Mouse (Mus musculus) MEL (cell line): ENCODE data around the gene Sf3b6. TPM values are rescaled to one million over a fixed set of nuclear protein-coding genes. Genes with fewer than 3 reads are reported as not detected.

Experiments
- DNase-seq: peaks from one replicate; pipeline ENCODE4 v3.0.0; 2011; ENCODE audit warnings: low read depth, low spot score
- H3K27ac ChIP-seq: 2 replicates; pipeline ENCODE4 v1.5.1; 2012; ENCODE audit warnings: low read depth, mild to moderate bottlenecking, control low read depth, low read length, moderate library complexity; ENCODE audit not compliant: control insufficient read depth
- H3K27me3 ChIP-seq, 2 experiments: fragments of 150-350 bp in 1 of 2; sonication (generic) in 1 of 2; 2 replicates each; pipeline ENCODE4 v1.6.1; 2012; ENCODE audit warnings: low read length in 2 of 2, mild to moderate bottlenecking in 2 of 2, improper control_type of control experiment in 1 of 2, moderate library complexity in 1 of 2; ENCODE audit not compliant: insufficient read depth in 2 of 2, control insufficient read depth in 1 of 2
- H3K36me3 ChIP-seq, 2 experiments: 2 replicates each; pipeline ENCODE4 v1.6.1; 2012 to 2014; ENCODE audit warnings: low read length in 2 of 2, improper control_type of control experiment in 1 of 2, inconsistent platforms in 1 of 2, mild to moderate bottlenecking in 1 of 2; ENCODE audit not compliant: insufficient read depth in 2 of 2, control insufficient read depth in 1 of 2
- H3K4me1 ChIP-seq, 2 experiments: fragments of 150-350 bp in 1 of 2; sonication (generic) in 1 of 2; 2 replicates each; pipeline ENCODE4 v1.6.1; 2012; ENCODE audit warnings: low read length in 2 of 2, improper control_type of control experiment in 1 of 2, mild to moderate bottlenecking in 1 of 2; ENCODE audit not compliant: insufficient read depth in 2 of 2, control insufficient read depth in 1 of 2
- H3K4me3 ChIP-seq, 2 experiments: fragments of 150-350 bp in 1 of 2; sonication (generic) in 1 of 2; 2 replicates each; pipeline ENCODE4 v1.5.1; 2012; ENCODE audit warnings: low read depth in 2 of 2, low read length in 2 of 2, mild to moderate bottlenecking in 2 of 2, moderate library complexity in 2 of 2, control low read depth in 1 of 2, improper control_type of control experiment in 1 of 2; ENCODE audit not compliant: control insufficient read depth in 1 of 2, insufficient read depth in 1 of 2
- H3K79me2 ChIP-seq: 2 replicates; pipeline ENCODE4 v1.6.1; 2012; ENCODE audit warnings: mild to moderate bottlenecking, low read length, moderate library complexity; ENCODE audit not compliant: control insufficient read depth, poor library complexity, insufficient read depth
- H3K9ac ChIP-seq: 2 replicates; pipeline ENCODE4 v1.6.1; 2012; ENCODE audit warnings: low read depth, mild to moderate bottlenecking, control low read depth, low read length, moderate library complexity; ENCODE audit not compliant: control insufficient read depth, poor library complexity, severe bottlenecking
- H3K9me3 ChIP-seq: fragments of 150-350 bp; sonication (generic); replicated peaks from 2 replicates; pipeline ENCODE4 v1.6.1; 2012; ENCODE audit warnings: mild to moderate bottlenecking, low read length, improper control_type of control experiment, moderate library complexity; ENCODE audit not compliant: insufficient read depth
- ETS1 ChIP-seq: IDR thresholded peaks from 2 replicates; pipeline ENCODE4 v1.6.1; 2012; ENCODE audit warnings: low read depth, mild to moderate bottlenecking, inconsistent platforms, low read length, improper control_type of control experiment, moderate library complexity
- KAT2A ChIP-seq: conservative IDR thresholded peaks from 2 replicates; pipeline ENCODE4 v1.6.1; 2012; ENCODE audit warnings: low read depth, low read length, improper control_type of control experiment, inconsistent platforms
- MAX ChIP-seq: IDR thresholded peaks from 2 replicates; pipeline ENCODE4 v1.6.1; 2011; ENCODE audit warnings: low read length, improper control_type of control experiment
- MEF2A ChIP-seq: IDR thresholded peaks from 2 replicates; pipeline ENCODE4 v1.6.1; 2014; ENCODE audit warnings: low read depth, mild to moderate bottlenecking, inconsistent platforms, low read length, improper control_type of control experiment; ENCODE audit not compliant: poor library complexity, insufficient replicate concordance, severe bottlenecking; ENCODE audit errors: extremely low read depth
- NRF1 ChIP-seq: IDR thresholded peaks from 2 replicates; pipeline ENCODE4 v1.6.1; 2014; ENCODE audit warnings: low read depth, mild to moderate bottlenecking, inconsistent platforms, low read length, improper control_type of control experiment, moderate library complexity; ENCODE audit not compliant: poor library complexity, insufficient read depth, severe bottlenecking
- RCOR1 ChIP-seq: IDR thresholded peaks from 2 replicates; pipeline ENCODE4 v1.6.1; 2012; ENCODE audit warnings: low read depth, mild to moderate bottlenecking, inconsistent platforms, low read length, improper control_type of control experiment
- TAL1 ChIP-seq: IDR thresholded peaks from 2 replicates; pipeline ENCODE4 v1.6.1; 2012; ENCODE audit warnings: mild to moderate bottlenecking, inconsistent platforms, low read length, moderate library complexity, mixed read lengths
- TCF12 ChIP-seq: IDR thresholded peaks from 2 replicates; pipeline ENCODE4 v1.6.1; 2014; ENCODE audit warnings: low read depth, mild to moderate bottlenecking, inconsistent platforms, low read length, improper control_type of control experiment, moderate library complexity
- ZC3H11A ChIP-seq: IDR thresholded peaks from 2 replicates; pipeline ENCODE4 v1.6.1; 2012; ENCODE audit warnings: low read depth, mild to moderate bottlenecking, inconsistent platforms, low read length, improper control_type of control experiment
- polyA plus RNA-seq, 2 experiments: library from polyadenylated mRNA; stranded (reverse) in 1 of 2; unstranded in 1 of 2; fragments of >175 nt in 1 of 2; fragments of >200 nt in 1 of 2; gene quantifications; 2 replicates each; pipeline versions ENCODE4 v1.2.1 to v1.2.4; 2012; ENCODE audit warnings: low replicate concordance in 2 of 2, low read depth in 1 of 2; ENCODE audit not compliant: insufficient read length in 2 of 2, insufficient read depth in 1 of 2, missing spikeins in 1 of 2
- total RNA-seq: library from RNA; depleted of rRNA; stranded (reverse); fragments of 300-350 nt; gene quantifications from 2 replicates; pipeline ENCODE4 v1.2.3, GENCODE M21; 2012; rRNA removed

Sf3b6 gene
- total and polyA plus RNA-seq, 3 experiments, result 163 to 186 TPM; not detected in 1

- no peak for TF ChIP-seq NRF1
- TF ChIP-seq MAX, result peak; percentile 96
- no peak for TF ChIP-seq ZC3H11A
- peak; percentile 83 for TF ChIP-seq TCF12
Observed at GRCm38 (mm10) chr12:4874161-4874927, 57.0 kb downstream of the Sf3b6 start, which contains the start of gene Mfsd2b (continued).

GRCm38 (mm10) chr12:4875623-4876022 lies 58.3 kb downstream of the Sf3b6 start:
- H3K4me1 ChIP-seq, result peaks cover 16 to 34% of the 10 kb centered on the region in 2 experiments
- no peak overlapping the region for H3K27ac ChIP-seq
- TF ChIP-seq RCOR1, result no peak
- no peak for TF ChIP-seq MEF2A
- TF ChIP-seq MAX, result no peak
- no peak for TF ChIP-seq KAT2A
- no peak for TF ChIP-seq ETS1
- no peak for TF ChIP-seq NRF1
- no peak for TF ChIP-seq TAL1

More at GRCm38 (mm10) chr12:4875623-4876022, 58.3 kb downstream of the Sf3b6 start:
- Histone ChIP-seq H3K27me3 (no peaks in the 10 kb centered on the region), H3K9me3 (no peaks in the 10 kb centered on the region), H3K9ac (no peak overlapping the region), H3K36me3 (peaks cover 4 to 24% of the 10 kb centered on the region in 2 experiments), H3K4me3 (no peak overlapping the region), H3K79me2 (peaks cover 5% of the 10 kb centered on the region)
- DNase-seq, result no peak

Other genes starting within 250 kb of the Sf3b6 start
- 40.1 and 41.9 TPM in 2 replicates for gene Itsn2, start 224.9 kb upstream of the Sf3b6 start, total RNA-seq
- gene Itsn2, start 224.9 kb upstream of the Sf3b6 start, polyA plus RNA-seq, result 100 to 1,000 TPM in 1 of 2 experiments, 10 to 100 TPM in 1; 47.5 to 218 TPM
- gene Gm3625, start 224.6 kb upstream of the Sf3b6 start, total RNA-seq, result not detected in 2 replicates
- not detected for gene Gm3625, start 224.6 kb upstream of the Sf3b6 start, polyA plus RNA-seq
- gene Fam228a, start 79.1 kb upstream of the Sf3b6 start, total RNA-seq, result 0.15 and 0.23 TPM in 2 replicates
- gene Fam228a, start 79.1 kb upstream of the Sf3b6 start, polyA plus RNA-seq, result under 1 TPM in 1 of 2 experiments, not detected in 1; 0.33 TPM
- 0.19 and 0.26 TPM in 2 replicates for gene Pfn4, start 48.5 kb upstream of the Sf3b6 start, total RNA-seq
- gene Pfn4, start 48.5 kb upstream of the Sf3b6 start, polyA plus RNA-seq, result under 1 TPM in 1 of 2 experiments, not detected in 1; 0.70 TPM
- gene Fam228b, start 48.3 kb upstream of the Sf3b6 start, total RNA-seq, result 4.0 and 4.8 TPM in 2 replicates
- gene Fam228b, start 48.3 kb upstream of the Sf3b6 start, polyA plus RNA-seq, result 1 to 10 TPM in 1 of 2 experiments, not detected in 1; 5.3 TPM
- 2.1 and 3.0 TPM in 2 replicates for gene Fkbp1b, start 24.0 kb downstream of the Sf3b6 start, total RNA-seq
- 1 to 10 TPM in 1 of 2 experiments, not detected in 1; 6.8 TPM for gene Fkbp1b, start 24.0 kb downstream of the Sf3b6 start, polyA plus RNA-seq
- gene Wdcp, start 25.8 kb downstream of the Sf3b6 start, total RNA-seq, result 16.5 and 22.6 TPM in 2 replicates
- gene Wdcp, start 25.8 kb downstream of the Sf3b6 start, polyA plus RNA-seq, result 10 to 100 TPM in 1 of 2 experiments, not detected in 1; 12.6 TPM
- 16.9 and 31.9 TPM in 2 replicates for gene Mfsd2b, start 56.8 kb downstream of the Sf3b6 start, total RNA-seq
- 100 to 1,000 TPM in 1 of 2 experiments, not detected in 1; 117 TPM for gene Mfsd2b, start 56.8 kb downstream of the Sf3b6 start, polyA plus RNA-seq
- gene Ubxn2a, start 90.2 kb downstream of the Sf3b6 start, total RNA-seq, result 20.3 and 22.8 TPM in 2 replicates
- gene Ubxn2a, start 90.2 kb downstream of the Sf3b6 start, polyA plus RNA-seq, result 10 to 100 TPM in 1 of 2 experiments, not detected in 1; 21.9 TPM
- 9.9 and 11.2 TPM in 2 replicates for gene Atad2b, start 99.8 kb downstream of the Sf3b6 start, total RNA-seq
- gene Atad2b, start 99.8 kb downstream of the Sf3b6 start, polyA plus RNA-seq, result 10 to 100 TPM; 15.3 to 44.3 TPM